Mouse (Mus musculus) neural tube, embryonic 10.5 days (tissue): ENCODE measurements around the gene Gabrg3.

Experiments
- DNase-seq: peaks from one replicate; pipeline ENCODE4 v3.0.0-alpha.2; 2017; ENCODE audit warnings: low spot score; ENCODE audit errors: extremely low spot score

The Gabrg3 gene

GRCm38 (mm10) chr7:56765612-56766445, 621.2 kb downstream of the Gabrg3 start:
- DNase-seq: no peak

GRCm38 (mm10) chr7:56729225-56729624, 657.8 kb downstream of the Gabrg3 start:
- no peak for DNase-seq
